Mouse (Mus musculus) hindbrain, embryonic 13.5 days (tissue): ENCODE data around the gene Pmf1. TPM values are rescaled to one million over a fixed set of nuclear protein-coding genes. Genes with fewer than 3 reads are reported as not detected.
A peak's percentile ranks its signal among the peaks of the same experiment; 100 is the strongest.

ENCODE experiments used
- ATAC-seq: fragments of 200-750 bp; cut with Nextera tagmentation; 2 replicates; pipeline ENCODE4 v1.8.0; 2017; ENCODE audit warnings: moderate TSS enrichment; ENCODE audit not compliant: low FRiP score
- H3K27ac ChIP-seq: fragments of 300-500 bp; sonication (generic); 2 replicates; pipeline ENCODE4 v1.5.1; 2015; ENCODE audit warnings: inconsistent platforms, mild to moderate bottlenecking, moderate library complexity
- H3K27me3 ChIP-seq: fragments of 300-500 bp; sonication (generic); 2 replicates; pipeline ENCODE4 v1.6.1; 2015; ENCODE audit warnings: mild to moderate bottlenecking, inconsistent platforms
- H3K36me3 ChIP-seq: fragments of 300-500 bp; sonication (generic); 2 replicates; pipeline ENCODE4 v1.6.1; 2015; ENCODE audit warnings: mild to moderate bottlenecking, inconsistent platforms
- H3K4me1 ChIP-seq: fragments of 300-500 bp; sonication (generic); replicated peaks from 2 replicates; pipeline ENCODE4 v1.6.1; 2015; ENCODE audit warnings: inconsistent platforms
- H3K4me2 ChIP-seq: fragments of 300-500 bp; sonication (generic); 2 replicates; pipeline ENCODE4 v1.6.1; 2015; ENCODE audit warnings: inconsistent platforms, mild to moderate bottlenecking, moderate library complexity
- H3K4me3 ChIP-seq: fragments of 300-500 bp; sonication (generic); 2 replicates; pipeline ENCODE4 v1.5.1; 2015; ENCODE audit warnings: mild to moderate bottlenecking, inconsistent platforms
- H3K9ac ChIP-seq: fragments of 300-500 bp; sonication (generic); 2 replicates; pipeline ENCODE4 v1.6.1; 2015; ENCODE audit warnings: mild to moderate bottlenecking, inconsistent platforms
- H3K9me3 ChIP-seq: fragments of 300-500 bp; sonication (generic); 2 replicates; pipeline ENCODE4 v1.6.1; 2016; ENCODE audit warnings: inconsistent platforms
- WGBS: fragments of 180-500 bp; shearing (Covaris S2); methylation state at CpG from one replicate; pipeline ENCODE4 v1.1.7; 2015; 5-methylcytosine and 5-hydroxymethylcytosine counted together
- microRNA-seq: library from miRNA; unstranded; fragments of <30 nt; microRNA quantifications from one replicate; pipeline ENCODE4, GENCODE M21; 2016
- polyA plus RNA-seq: library from polyadenylated mRNA; unstranded; fragments of >200 nt; fragmentation: Nextera tagmentation; extraction: Ambion mirVana; gene quantifications from 2 replicates; pipeline ENCODE4 v1.2.1, GENCODE M21; 2015

Gene Pmf1
- polyA plus RNA-seq, 1 experiment from 2014 or later, result 37.8 TPM

GRCm38 (mm10) chr3:88361612-88362313, 48.4 kb downstream of the Pmf1 start:
- H3K4me1 ChIP-seq, result peaks cover 23% of the 10 kb centered on the region
- H3K36me3 ChIP-seq, result peaks cover 67% of the 10 kb centered on the region
- no peak overlapping the region for H3K9ac ChIP-seq
- WGBS, result 87% methylated on average over 2 of the region's 2 CpGs
- H3K4me3 ChIP-seq, result no peak overlapping the region
- no peaks in the 10 kb centered on the region for H3K9me3 ChIP-seq
- no peak for ATAC-seq
- no peak overlapping the region for H3K4me2 ChIP-seq
- H3K27ac ChIP-seq, result no peak overlapping the region
- peaks cover 26% of the 10 kb centered on the region for H3K27me3 ChIP-seq

- Histone ChIP-seq H3K27ac (no peak overlapping the region), H3K27me3 (peaks cover 24% of the 10 kb centered on the region), H3K4me1 (peaks cover 22% of the 10 kb centered on the region), H3K9me3 (no peaks in the 10 kb centered on the region), H3K4me2 (no peak overlapping the region), H3K4me3 (no peak overlapping the region), H3K9ac (no peak overlapping the region), H3K36me3 (peaks cover 74% of the 10 kb centered on the region)
- no peak for ATAC-seq
- 90% methylated on average over 6 of the region's 6 CpGs for WGBS
Measured at GRCm38 (mm10) chr3:88361096-88361495, 49.0 kb downstream of the Pmf1 start.

- Histone ChIP-seq H3K9me3 (no peaks in the 10 kb centered on the region), H3K27ac (0 out of 2 replicates have a peak overlapping the region, but pooled peaks have one; percentile 26), H3K27me3 (peaks cover 13% of the 10 kb centered on the region; the same call in 1 of the 2 replicates), H3K4me1 (peaks cover 16% of the 10 kb centered on the region), H3K4me2 (no peak overlapping the region), H3K4me3 (no peak overlapping the region), H3K9ac (no peak overlapping the region; the same call in 1 of the 2 replicates), H3K36me3 (peaks cover 85% of the 10 kb centered on the region)
- no peak for ATAC-seq
- 63% methylated on average over 3 of the region's 3 CpGs for WGBS
Measured at GRCm38 (mm10) chr3:88359989-88360388, 50.1 kb downstream of the Pmf1 start.

GRCm38 (mm10) chr3:88359584-88359983, 50.5 kb downstream of the Pmf1 start:
- Histone ChIP-seq H3K4me2 (no peak overlapping the region), H3K4me3 (no peak overlapping the region), H3K4me1 (peaks cover 14% of the 10 kb centered on the region), H3K9ac (no peak overlapping the region; the same call in 1 of the 2 replicates), H3K27ac (0 out of 2 replicates have a peak overlapping the region, but pooled peaks have one; percentile 26), H3K27me3 (peaks cover 10% of the 10 kb centered on the region; the same call in 1 of the 2 replicates), H3K36me3 (peaks cover 89% of the 10 kb centered on the region), H3K9me3 (no peaks in the 10 kb centered on the region)
- WGBS, result 58% methylated on average over 5 of the region's 5 CpGs
- no peak for ATAC-seq

GRCm38 (mm10) chr3:88354396-88355165, 55.5 kb downstream of the Pmf1 start:
- ATAC-seq, result no peak
- WGBS, result 92% methylated on average over 8 of the region's 8 CpGs
- peaks cover 4% of the 10 kb centered on the region for H3K4me1 ChIP-seq
- H3K9ac ChIP-seq, result no peak overlapping the region
- H3K27me3 ChIP-seq, result no peaks in the 10 kb centered on the region
- H3K9me3 ChIP-seq, result no peaks in the 10 kb centered on the region
- no peak overlapping the region for H3K4me3 ChIP-seq
- peaks cover 99% of the 10 kb centered on the region for H3K36me3 ChIP-seq
- no peak overlapping the region for H3K4me2 ChIP-seq
- no peak overlapping the region for H3K27ac ChIP-seq

GRCm38 (mm10) chr3:88352907-88353306, 57.2 kb downstream of the Pmf1 start:
- no peaks in the 10 kb centered on the region for H3K4me1 ChIP-seq
- no peak overlapping the region for H3K4me3 ChIP-seq
- WGBS, result 93% methylated on average over 9 of the region's 9 CpGs
- ATAC-seq, result no peak
- no peak overlapping the region for H3K27ac ChIP-seq
- no peak overlapping the region for H3K4me2 ChIP-seq
- H3K9me3 ChIP-seq, result no peaks in the 10 kb centered on the region
- peaks cover 99% of the 10 kb centered on the region for H3K36me3 ChIP-seq
- no peak overlapping the region for H3K9ac ChIP-seq
- no peaks in the 10 kb centered on the region for H3K27me3 ChIP-seq

DNA sequence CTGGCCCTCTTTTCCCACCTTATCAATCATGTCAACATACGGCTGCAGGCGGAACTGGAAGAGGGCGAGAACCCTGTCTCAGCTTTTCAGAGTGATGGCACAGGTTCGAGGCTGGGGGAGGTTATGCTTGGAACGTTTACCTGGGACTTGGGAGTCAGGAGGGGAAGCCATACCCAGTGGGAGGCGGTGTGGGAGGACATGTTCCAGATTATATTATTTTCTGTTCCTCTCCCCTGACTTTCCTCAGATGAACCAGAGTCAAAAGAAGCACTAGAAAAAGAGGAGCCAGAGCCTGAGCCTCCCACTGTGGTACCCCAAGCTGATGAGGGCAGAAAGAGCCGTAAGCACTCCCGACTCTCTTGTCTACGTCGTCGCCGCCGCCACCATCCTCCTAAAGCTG, 59.4 kb downstream of the Pmf1 start:
- no peak overlapping the region for H3K27ac ChIP-seq
- no peak for ATAC-seq
- no peak overlapping the region for H3K4me2 ChIP-seq
- no peak overlapping the region for H3K4me3 ChIP-seq
- no peaks in the 10 kb centered on the region for H3K4me1 ChIP-seq
- H3K9me3 ChIP-seq, result no peaks in the 10 kb centered on the region
- H3K27me3 ChIP-seq, result no peaks in the 10 kb centered on the region
- H3K36me3 ChIP-seq, result peaks cover 100% of the 10 kb centered on the region
- WGBS, result 94% methylated on average over 13 of the region's 13 CpGs
- H3K9ac ChIP-seq, result no peak overlapping the region

Small RNA genes within 50 kb of the gene (microRNA-seq; reads per million reads assigned to microRNA genes)
- not detected for gene Mir7011

Other genes with a start within 250 kb of the Pmf1 start
- gene Rhbg, start 155.6 kb downstream of the Pmf1 start, polyA plus RNA-seq, result 0.22 and 0.32 TPM in 2 replicates
- gene Gm38392, start 123.1 kb downstream of the Pmf1 start, polyA plus RNA-seq, result 0.29 and 0.70 TPM in 2 replicates
- 10.9 and 12.0 TPM in 2 replicates for gene Tsacc, start 113.3 kb downstream of the Pmf1 start, polyA plus RNA-seq
- 495 and 508 TPM in 2 replicates for gene Cct3, start 113.2 kb downstream of the Pmf1 start, polyA plus RNA-seq
- gene Glmp, start 85.3 kb downstream of the Pmf1 start, polyA plus RNA-seq, result 122 and 129 TPM in 2 replicates
- gene Tmem79, start 74.2 kb downstream of the Pmf1 start, polyA plus RNA-seq, result 1.2 and 1.3 TPM in 2 replicates
- 66.2 and 69.1 TPM in 2 replicates for gene Smg5, start 74.1 kb downstream of the Pmf1 start, polyA plus RNA-seq
- gene Paqr6, start 45.7 kb downstream of the Pmf1 start, polyA plus RNA-seq, result 2.6 and 2.9 TPM in 2 replicates
- 0.19 TPM in 1 of 2 replicates, not detected in the other for gene Bglap3, start 37.6 kb downstream of the Pmf1 start, polyA plus RNA-seq
- not detected in 2 replicates for gene Bglap2, start 31.6 kb downstream of the Pmf1 start, polyA plus RNA-seq
- gene Bglap, start 25.9 kb downstream of the Pmf1 start, polyA plus RNA-seq, result not detected in 2 replicates
- 32.5 and 32.8 TPM in 2 replicates for gene Slc25a44, start 14.8 kb upstream of the Pmf1 start, polyA plus RNA-seq
- gene Sema4a, start 50.9 kb upstream of the Pmf1 start, polyA plus RNA-seq, result 25.5 and 27.4 TPM in 2 replicates
- gene Lmna, start 99.6 kb upstream of the Pmf1 start, polyA plus RNA-seq, result 31.9 and 35.0 TPM in 2 replicates
- gene Mex3a, start 122.1 kb upstream of the Pmf1 start, polyA plus RNA-seq, result 38.9 and 40.0 TPM in 2 replicates
- not detected in 2 replicates for gene Rab25, start 138.0 kb upstream of the Pmf1 start, polyA plus RNA-seq
- 179 and 182 TPM in 2 replicates for gene Lamtor2, start 142.7 kb upstream of the Pmf1 start, polyA plus RNA-seq
- 36.7 and 38.3 TPM in 2 replicates for gene Ubqln4, start 143.4 kb upstream of the Pmf1 start, polyA plus RNA-seq
- gene Ssr2, start 165.5 kb upstream of the Pmf1 start, polyA plus RNA-seq, result 154 and 163 TPM in 2 replicates
- gene Arhgef2, start 195.6 kb upstream of the Pmf1 start, polyA plus RNA-seq, result 160 and 165 TPM in 2 replicates
- not detected in 2 replicates for gene Rxfp4, start 242.8 kb upstream of the Pmf1 start, polyA plus RNA-seq